Mouse (Mus musculus) hindbrain, embryonic 16.5 days (tissue): Measurements from ENCODE around the gene Lipc. TPM values are rescaled to one million over a fixed set of nuclear protein-coding genes. Genes with fewer than 3 reads are reported as not detected.

Experiments used
- ATAC-seq: fragments of 200-750 bp; cut with Nextera tagmentation; 2 replicates; pipeline ENCODE4 v1.8.0; 2017; ENCODE audit warnings: moderate TSS enrichment, moderate library complexity
- H3K27ac ChIP-seq: fragments of 300-500 bp; sonication (generic); 2 replicates; pipeline ENCODE4 v1.5.1; 2014; ENCODE audit warnings: low read depth, mild to moderate bottlenecking, control low read depth, low read length, moderate library complexity
- H3K27me3 ChIP-seq: fragments of 300-500 bp; sonication (generic); replicated peaks from 2 replicates; pipeline ENCODE4 v1.6.1; 2014; ENCODE audit warnings: low read length; ENCODE audit not compliant: control insufficient read depth, insufficient read depth
- H3K36me3 ChIP-seq: fragments of 300-500 bp; sonication (generic); 2 replicates; pipeline ENCODE4 v1.6.1; 2014; ENCODE audit warnings: mild to moderate bottlenecking, low read length, moderate library complexity, mixed read lengths; ENCODE audit not compliant: control insufficient read depth, insufficient read depth
- H3K4me1 ChIP-seq: fragments of 300-500 bp; sonication (generic); 2 replicates; pipeline ENCODE4 v1.6.1; 2014; ENCODE audit warnings: low read depth, low read length; ENCODE audit not compliant: control insufficient read depth, insufficient read depth
- H3K4me2 ChIP-seq: fragments of 300-500 bp; sonication (generic); 2 replicates; pipeline ENCODE4 v1.6.1; 2014; ENCODE audit warnings: mild to moderate bottlenecking, low read length, control low read depth, moderate library complexity
- H3K4me3 ChIP-seq: fragments of 300-500 bp; sonication (generic); 2 replicates; pipeline ENCODE4 v1.5.1; 2014; ENCODE audit warnings: mild to moderate bottlenecking, low read length, control low read depth, moderate library complexity
- H3K9ac ChIP-seq: fragments of 300-500 bp; sonication (generic); 2 replicates; pipeline ENCODE4 v1.6.1; 2014; ENCODE audit warnings: low read depth, mild to moderate bottlenecking, control low read depth, low read length, moderate library complexity
- H3K9me3 ChIP-seq: fragments of 300-500 bp; sonication (generic); 2 replicates; pipeline ENCODE4 v1.6.1; 2014; ENCODE audit warnings: mild to moderate bottlenecking, low read length, moderate library complexity; ENCODE audit not compliant: control insufficient read depth
- WGBS: fragments of 180-500 bp; shearing (Covaris S2); extraction: QIAGEN DNeasy Blood & Tissue Kit; methylation state at CpG from one replicate; pipeline ENCODE4 v1.1.7; 2014; 5-methylcytosine and 5-hydroxymethylcytosine counted together
- polyA plus RNA-seq: library from polyadenylated mRNA; unstranded; fragments of >200 nt; fragmentation: Nextera tagmentation; extraction: Ambion mirVana; gene quantifications from 2 replicates; pipeline ENCODE4 v1.2.1, GENCODE M21; 2015

Lipc gene
- polyA plus RNA-seq, 1 experiment from 2014 or later, result 0.26 TPM

DNA sequence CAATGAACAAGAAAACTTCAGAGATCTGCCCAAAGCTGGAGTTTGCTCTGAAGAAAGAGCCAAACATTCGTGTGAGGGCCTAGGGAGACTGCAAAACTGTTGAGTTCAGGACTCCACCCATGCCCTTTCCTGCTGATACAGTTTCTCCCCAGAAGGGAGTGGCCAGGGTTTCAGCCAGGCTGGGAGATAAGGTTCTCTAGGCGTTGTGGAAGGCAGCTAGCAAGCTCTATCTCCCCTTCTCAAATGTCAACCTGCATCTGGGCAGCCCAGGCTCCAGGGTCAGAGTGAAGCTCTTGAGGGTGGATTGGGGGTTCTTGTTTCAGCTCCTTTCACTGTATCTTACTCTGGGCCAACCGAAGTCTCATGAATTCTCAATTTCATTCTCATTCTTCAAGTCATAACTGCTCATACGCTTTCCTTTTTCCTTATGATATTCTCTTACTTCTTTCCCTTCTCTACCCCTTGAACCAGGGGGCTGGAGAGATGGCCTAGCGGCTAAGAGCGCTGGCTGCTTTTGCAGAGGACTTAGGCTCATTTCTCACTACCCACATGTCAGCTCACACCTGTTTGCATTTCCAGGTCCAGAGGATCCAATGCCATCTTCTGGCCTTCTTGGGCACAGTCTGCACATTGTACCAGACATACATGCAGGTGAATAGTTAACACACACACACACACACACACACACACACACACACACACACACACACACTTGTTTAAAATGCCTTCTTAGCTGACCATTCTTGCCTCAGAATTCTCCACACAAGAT lies 25.0 kb downstream of the Lipc start:
- 78% methylated on average over 6 of the region's 6 CpGs for WGBS
- no peak overlapping the region for H3K4me2 ChIP-seq
- no peaks in the 10 kb centered on the region for H3K27me3 ChIP-seq
- no peak overlapping the region for H3K27ac ChIP-seq
- H3K4me1 ChIP-seq, result peaks cover 5% of the 10 kb centered on the region
- no peak overlapping the region for H3K9ac ChIP-seq
- H3K9me3 ChIP-seq, result no peaks in the 10 kb centered on the region
- no peak overlapping the region for H3K4me3 ChIP-seq
- H3K36me3 ChIP-seq, result no peaks in the 10 kb centered on the region
- ATAC-seq, result no peak

GRCm38 (mm10) chr9:70925225-70925624 lies 26.8 kb downstream of the Lipc start:
- Histone ChIP-seq H3K4me2 (no peak overlapping the region), H3K4me1 (peaks cover 6% of the 10 kb centered on the region), H3K27me3 (no peaks in the 10 kb centered on the region), H3K27ac (no peak overlapping the region), H3K36me3 (no peaks in the 10 kb centered on the region), H3K9me3 (no peaks in the 10 kb centered on the region), H3K9ac (no peak overlapping the region), H3K4me3 (no peak overlapping the region)
- 90% methylated on average over 6 of the region's 6 CpGs for WGBS
- ATAC-seq, result no peak

GRCm38 (mm10) chr9:70924763-70925162 lies 27.3 kb downstream of the Lipc start:
- no peak for ATAC-seq
- no peak overlapping the region for H3K27ac ChIP-seq
- 89% methylated on average over 3 of the region's 3 CpGs for WGBS

DNA sequence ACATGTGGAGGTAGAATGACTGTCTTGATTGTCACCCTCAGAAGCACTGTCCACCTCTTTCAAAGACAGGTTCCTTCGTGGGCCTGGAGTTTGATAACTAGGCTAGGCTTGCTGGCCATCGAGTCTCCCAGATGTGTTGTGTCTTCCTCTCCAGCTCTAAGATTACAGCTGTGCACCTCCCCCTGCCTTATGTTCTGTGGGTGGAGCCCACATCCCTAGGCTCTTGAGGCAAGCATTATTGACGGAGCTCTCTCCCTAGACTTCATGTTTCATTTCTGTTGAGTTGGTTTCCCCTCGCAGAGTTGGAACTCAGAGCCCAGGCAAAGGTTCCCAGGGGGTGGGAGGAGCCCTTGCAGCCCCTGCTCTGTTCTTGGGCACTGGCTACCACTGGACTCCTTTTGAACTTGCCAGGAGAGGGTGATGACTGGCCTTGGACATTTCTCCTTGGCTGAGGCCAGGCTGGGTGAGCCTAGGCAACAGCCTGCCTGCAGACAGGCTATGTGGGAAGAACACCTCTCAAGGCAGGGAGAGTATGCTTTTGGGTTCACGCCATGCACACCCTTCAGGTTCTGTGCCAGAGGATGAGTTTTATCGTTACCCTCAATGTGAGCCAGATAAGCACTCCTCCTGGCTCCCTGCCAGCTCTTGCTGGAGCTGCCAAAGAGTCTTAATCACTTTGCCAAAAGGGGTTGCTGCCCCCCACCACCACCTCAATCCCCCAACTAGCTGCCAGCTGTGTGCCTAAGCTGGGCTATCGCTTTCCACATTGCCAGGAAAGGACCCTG lies 30.1 kb downstream of the Lipc start:
- Histone ChIP-seq H3K9ac (no peak overlapping the region), H3K4me2 (no peak overlapping the region), H3K4me1 (peaks cover 6% of the 10 kb centered on the region), H3K36me3 (no peaks in the 10 kb centered on the region), H3K4me3 (no peak overlapping the region), H3K27me3 (no peaks in the 10 kb centered on the region), H3K9me3 (no peaks in the 10 kb centered on the region), H3K27ac (no peak overlapping the region)
- 60% methylated on average over 7 of the region's 7 CpGs for WGBS
- ATAC-seq, result peak; percentile 58

More at GRCm38 (mm10) chr9:70924763-70925162, 27.3 kb downstream of the Lipc start:
- Histone ChIP-seq H3K9ac (no peak overlapping the region), H3K36me3 (no peaks in the 10 kb centered on the region), H3K27me3 (no peaks in the 10 kb centered on the region), H3K4me1 (peaks cover 6% of the 10 kb centered on the region), H3K4me2 (no peak overlapping the region), H3K9me3 (no peaks in the 10 kb centered on the region), H3K4me3 (no peak overlapping the region)

DNA sequence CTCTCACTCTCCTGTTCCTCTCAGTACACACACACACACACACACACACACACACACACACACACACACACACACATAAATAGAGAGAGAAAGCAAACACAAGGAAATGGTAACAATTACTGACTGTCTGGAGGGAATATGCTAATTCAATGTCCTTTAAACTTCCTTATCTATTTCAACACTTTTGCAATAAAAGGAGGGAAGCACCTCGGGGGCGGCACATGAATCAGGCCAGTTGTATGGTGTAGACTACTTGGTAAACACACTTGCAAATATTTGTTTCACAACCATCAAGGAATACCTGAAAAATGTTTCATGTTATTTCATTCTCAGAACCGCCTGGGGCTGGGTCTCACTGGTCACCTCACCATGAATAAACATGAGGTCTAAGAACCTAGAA lies 30.9 kb downstream of the Lipc start:
- no peak for ATAC-seq
- Histone ChIP-seq H3K4me1 (peaks cover 9% of the 10 kb centered on the region), H3K4me3 (no peak overlapping the region), H3K9ac (no peak overlapping the region), H3K27ac (no peak overlapping the region), H3K4me2 (no peak overlapping the region), H3K27me3 (no peaks in the 10 kb centered on the region), H3K9me3 (no peaks in the 10 kb centered on the region), H3K36me3 (no peaks in the 10 kb centered on the region)
- 82% methylated on average over 3 of the region's 3 CpGs for WGBS

GRCm38 (mm10) chr9:70919271-70919670 lies 32.8 kb downstream of the Lipc start:
- Histone ChIP-seq H3K4me1 (peaks cover 11% of the 10 kb centered on the region), H3K4me2 (no peak overlapping the region), H3K9me3 (no peaks in the 10 kb centered on the region), H3K27ac (no peak overlapping the region), H3K36me3 (no peaks in the 10 kb centered on the region), H3K4me3 (no peak overlapping the region), H3K9ac (no peak overlapping the region), H3K27me3 (no peaks in the 10 kb centered on the region)
- 77% methylated on average over 3 of the region's 3 CpGs for WGBS
- no peak for ATAC-seq

- no peak overlapping the region for H3K4me3 ChIP-seq
- no peak for ATAC-seq
- 37% methylated on average over 7 of the region's 7 CpGs for WGBS
- no peak overlapping the region for H3K4me2 ChIP-seq
- no peaks in the 10 kb centered on the region for H3K27me3 ChIP-seq
- no peak overlapping the region for H3K27ac ChIP-seq
- H3K36me3 ChIP-seq, result no peaks in the 10 kb centered on the region
- no peak overlapping the region for H3K9ac ChIP-seq
- H3K4me1 ChIP-seq, result peaks cover 4% of the 10 kb centered on the region
- H3K9me3 ChIP-seq, result no peaks in the 10 kb centered on the region
Measured at GRCm38 (mm10) chr9:70916516-70916915, 35.5 kb downstream of the Lipc start.

DNA sequence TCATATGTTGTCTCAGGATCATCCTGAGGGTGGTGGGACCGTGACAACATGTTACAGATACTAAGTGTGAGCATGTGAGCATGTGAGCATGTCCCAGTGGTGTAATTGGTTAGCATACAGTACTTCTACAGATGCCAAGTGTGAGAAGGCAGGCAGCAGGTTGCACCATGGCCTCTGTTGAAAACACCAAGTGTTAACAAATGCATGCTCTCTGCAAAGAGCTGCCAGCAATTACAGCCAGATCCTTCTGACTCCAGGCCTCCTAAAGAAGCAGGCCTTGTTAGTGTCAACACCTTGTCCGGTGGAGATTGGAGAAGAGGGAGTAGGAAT lies 36.7 kb downstream of the Lipc start:
- Histone ChIP-seq H3K4me2 (no peak overlapping the region), H3K4me1 (peaks cover 4% of the 10 kb centered on the region), H3K36me3 (no peaks in the 10 kb centered on the region), H3K9ac (no peak overlapping the region), H3K27me3 (no peaks in the 10 kb centered on the region), H3K27ac (no peak overlapping the region), H3K9me3 (no peaks in the 10 kb centered on the region), H3K4me3 (no peak overlapping the region)
- 82% methylated on average over 2 of the region's 2 CpGs for WGBS
- no peak for ATAC-seq

GRCm38 (mm10) chr9:70914659-70915355 lies 37.2 kb downstream of the Lipc start:
- Histone ChIP-seq H3K9me3 (no peaks in the 10 kb centered on the region), H3K9ac (no peak overlapping the region), H3K27me3 (no peaks in the 10 kb centered on the region), H3K4me3 (no peak overlapping the region), H3K4me1 (peaks cover 4% of the 10 kb centered on the region), H3K27ac (no peak overlapping the region), H3K4me2 (no peak overlapping the region), H3K36me3 (no peaks in the 10 kb centered on the region)
- no peak for ATAC-seq
- 70% methylated on average over 10 of the region's 10 CpGs for WGBS
